Mouse (Mus musculus) thymus, postnatal 25 days (tissue): ENCODE measurements around the gene Rpl10l.

Experiments used
- DNase-seq: peaks from one replicate; pipeline ENCODE4 v3.0.0; 2022

The Rpl10l gene

GRCm38 (mm10) chr12:66283991-66284622 lies at the start of gene Rpl10l:
Rpl10l (minus strand) TSS chr12:66284401.
- no peak for DNase-seq

- no peak for DNase-seq
Observed at GRCm38 (mm10) chr12:66275890-66276289, 8.3 kb downstream of the Rpl10l start.

- DNase-seq: no peak
Observed at GRCm38 (mm10) chr12:66245461-66246099, 38.6 kb downstream of the Rpl10l start.

- DNase-seq: no peak
Observed at GRCm38 (mm10) chr12:66234158-66234557, 50.0 kb downstream of the Rpl10l start.
